Mouse (Mus musculus) natural killer cell, adult 2 months (primary cell): ENCODE results near the gene Gm49405.
A peak's percentile ranks its signal among the peaks of the same experiment; 100 is the strongest.

Experiments used
- DNase-seq, 2 experiments: peaks; one replicate each; pipeline ENCODE4 v3.0.0; 2022; ENCODE audit warnings: low spot score in 2 of 2

Gene Gm49405

DNA sequence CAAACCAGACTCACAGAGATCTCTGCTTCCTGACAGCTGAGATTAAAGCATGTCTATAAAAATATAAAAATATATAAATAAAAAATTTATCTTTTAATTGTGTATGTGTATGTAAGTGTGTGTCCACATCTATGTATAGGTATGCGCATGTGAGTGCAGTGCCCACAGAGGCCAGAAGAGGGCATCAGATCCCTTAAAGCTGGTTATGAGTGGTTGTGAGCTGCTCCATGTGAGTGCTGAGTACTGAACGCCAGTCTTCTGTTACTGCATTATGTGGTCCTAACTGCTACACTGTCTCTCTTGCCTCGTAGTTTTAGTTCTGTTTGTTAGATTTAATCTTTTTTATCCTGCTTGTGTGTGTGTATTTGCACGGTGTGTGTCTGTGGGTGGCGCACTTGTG lies 50.6 kb downstream of the Gm49405 start:
- no peak for DNase-seq

GRCm38 (mm10) chr19:4051741-4052515 lies 51.5 kb downstream of the Gm49405 start:
- DNase-seq, result peak; percentile 56 to 77

DNA sequence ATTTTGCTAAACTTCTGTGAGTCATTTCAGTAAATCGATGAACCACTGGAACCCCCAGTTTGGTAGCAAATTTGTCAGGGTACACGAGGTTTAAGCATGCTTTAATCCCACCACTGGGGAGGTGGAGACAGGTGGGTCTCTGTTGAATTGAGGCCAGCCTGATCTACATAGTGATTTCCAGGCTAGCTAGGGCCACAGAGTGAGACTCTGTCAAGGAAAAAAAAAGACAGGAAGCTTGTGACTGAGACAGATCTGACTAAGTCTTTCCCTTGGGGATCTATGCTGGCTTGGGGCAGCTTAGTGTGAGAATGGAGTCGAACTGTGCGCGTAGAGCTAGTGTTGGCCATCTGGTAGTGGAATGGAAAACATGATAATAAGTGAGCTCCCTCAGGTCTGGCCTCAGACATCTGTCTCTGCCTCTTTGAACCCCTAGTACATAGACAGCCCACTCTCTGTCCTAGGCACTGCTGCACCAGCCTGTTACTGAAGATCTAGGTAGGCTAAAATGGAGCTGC lies 52.1 kb downstream of the Gm49405 start:
- DNase-seq, result no peak

GRCm38 (mm10) chr19:4054613-4055012 lies 54.2 kb downstream of the Gm49405 start:
- no peak for DNase-seq
